Mouse (Mus musculus): ENCODE results near the gene Gm8113. TPM values are rescaled to one million over a fixed set of nuclear protein-coding genes. Genes with fewer than 3 reads are reported as not detected.
A peak's percentile ranks its signal among the peaks of the same experiment; 100 is the strongest.
"Not testable (repeated sequence)": the region's sequence is repeated elsewhere in the genome, so short reads cannot be mapped to it uniquely, and the experiment has no call there.

Gene Gm8113
- 28.5 and 30.3 TPM in 2 replicates for total RNA-seq (2015)
- total RNA-seq (2017) = 24.9 and 28.7 TPM in 2 replicates

DNA sequence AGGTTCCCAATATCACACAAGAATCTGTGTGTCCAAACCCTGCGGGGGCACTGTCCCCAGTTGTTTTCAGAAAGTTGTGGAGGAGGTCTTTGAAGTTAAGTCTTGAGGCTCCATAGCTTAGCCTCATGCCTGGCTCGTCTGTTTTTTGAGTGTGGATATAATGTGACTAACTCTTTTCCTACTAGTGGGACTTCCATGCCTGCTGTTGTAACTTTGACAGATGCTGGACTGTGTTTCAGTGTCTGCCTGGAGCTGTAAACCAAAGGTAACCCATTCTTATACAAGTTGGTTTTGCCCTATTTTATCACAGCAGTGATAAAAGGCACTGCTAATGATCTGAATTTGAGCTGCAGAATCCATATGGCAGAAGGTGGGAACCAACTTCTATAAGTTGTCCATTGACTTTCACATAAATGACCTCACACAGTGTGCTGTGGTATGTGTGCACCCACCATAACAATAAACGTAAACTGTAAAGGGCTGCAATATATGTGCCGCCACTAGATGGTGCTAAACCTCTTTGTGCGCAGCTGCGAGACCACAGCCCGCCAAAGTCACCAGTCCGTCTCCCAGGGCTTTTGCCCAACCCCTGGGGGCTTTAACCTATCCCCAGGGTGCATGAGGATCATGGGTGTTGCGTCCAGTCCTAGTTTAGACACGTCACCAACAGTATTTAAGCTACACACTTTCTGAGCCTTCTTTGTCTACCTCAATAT, at the start of gene Gm8113:
Gene Gm8113 (plus strand): TSS at position 703 of the 716 bp plus-strand sequence.
- ATAC-seq (ENCODE audit: poor library complexity, severe bottlenecking) = peak; percentile 80

DNA sequence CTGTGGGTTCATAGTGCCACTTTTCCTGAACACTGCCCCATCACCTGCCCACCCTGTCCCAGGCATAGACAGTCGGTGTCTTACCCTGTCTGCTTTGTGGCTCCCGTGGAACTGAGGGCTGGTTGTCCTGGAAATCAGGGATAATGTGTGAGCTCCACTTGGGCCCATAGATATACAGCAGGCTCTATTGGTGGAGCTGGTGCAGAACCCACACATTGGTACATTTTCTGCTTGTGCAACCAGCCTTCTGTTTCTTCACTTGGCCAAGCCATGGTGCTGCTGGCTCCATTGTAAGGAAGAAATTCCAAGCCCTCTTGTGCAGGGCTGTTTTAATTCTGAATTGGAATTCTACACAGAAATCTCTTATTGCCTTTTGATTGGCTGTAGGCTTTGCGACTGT, 49.8 kb upstream of the Gm8113 start, which contains the start of gene Ear1:
Gene Ear1 (minus strand): TSS at position 101 of the 400 bp plus-strand sequence.
- ATAC-seq (ENCODE audit: poor library complexity, severe bottlenecking) = not testable (repeated sequence)

- ATAC-seq (ENCODE audit: poor library complexity, severe bottlenecking) = peak; percentile 92
Measured at GRCm38 (mm10) chr14:43877789-43878188, 47.4 kb upstream of the Gm8113 start.

- ATAC-seq (ENCODE audit: poor library complexity, severe bottlenecking) = not testable (repeated sequence)
Measured at GRCm38 (mm10) chr14:43879966-43880545, 45.1 kb upstream of the Gm8113 start.

DNA sequence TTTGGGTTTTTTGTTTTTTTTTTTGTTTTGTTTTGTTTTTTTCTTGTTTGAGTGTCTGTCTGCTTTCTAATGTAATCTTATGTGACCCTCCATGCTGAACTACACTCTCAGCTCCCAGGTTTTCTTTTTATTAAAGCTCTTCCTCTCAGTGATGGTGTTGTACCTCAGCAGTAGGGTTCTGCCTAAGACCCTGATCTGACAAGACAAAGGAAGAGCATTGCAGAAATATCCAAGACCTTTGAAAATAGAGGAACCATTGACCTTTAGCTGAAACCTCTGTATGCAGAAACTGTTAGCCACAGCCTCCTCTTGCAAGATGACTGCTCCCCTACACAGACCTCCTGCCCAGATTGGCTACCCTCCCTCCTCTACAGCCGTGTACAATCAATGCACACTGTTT, 39.0 kb upstream of the Gm8113 start:
- peak; percentile 70 for ATAC-seq (ENCODE audit: poor library complexity, severe bottlenecking)

DNA sequence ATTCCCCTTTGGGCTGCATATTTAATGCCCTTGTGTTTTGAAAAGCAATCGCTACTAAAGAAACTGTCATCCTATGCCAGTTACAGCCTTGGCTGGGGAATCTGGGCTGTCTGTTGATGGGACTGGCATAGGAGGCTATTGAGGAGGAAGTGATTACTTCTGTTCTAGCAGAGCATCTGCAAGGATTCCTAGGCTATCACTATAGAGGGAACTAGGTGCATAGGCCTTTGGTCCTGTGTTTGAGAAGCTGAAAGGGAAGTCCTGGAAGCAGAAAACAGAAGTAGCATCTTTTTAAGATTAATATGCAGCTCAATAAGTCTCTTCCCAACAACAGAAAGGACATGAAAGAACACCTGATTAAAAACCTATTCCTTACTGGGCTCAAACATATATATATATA, 33.9 kb upstream of the Gm8113 start:
- ATAC-seq (ENCODE audit: poor library complexity, severe bottlenecking) = peak; percentile 86

DNA sequence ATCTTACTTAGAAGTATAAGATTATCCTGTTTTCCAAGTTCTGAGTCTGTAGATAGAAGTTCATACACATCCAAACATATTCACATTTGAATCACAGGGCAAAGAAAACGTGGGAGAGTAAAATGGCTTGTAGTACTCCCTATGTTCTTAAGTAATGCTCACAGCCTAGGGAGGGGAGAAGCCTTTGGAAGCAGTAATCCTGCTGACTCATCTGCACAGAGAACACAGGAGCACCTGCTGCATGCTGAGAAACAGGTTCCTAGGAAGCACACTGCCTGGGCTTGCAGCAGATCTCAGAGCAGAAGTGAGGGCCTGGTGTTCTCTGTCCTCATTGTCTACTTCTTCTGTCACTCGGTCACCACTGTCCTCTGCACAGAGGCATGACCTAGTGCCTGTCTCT, 29.8 kb upstream of the Gm8113 start:
- ATAC-seq (ENCODE audit: poor library complexity, severe bottlenecking) = peak; percentile 39; the same call in 1 of the 2 replicates

GRCm38 (mm10) chr14:43898577-43898976, 26.6 kb upstream of the Gm8113 start:
- ATAC-seq (ENCODE audit: poor library complexity, severe bottlenecking) = peak; percentile 54

- peak; percentile 47; the same call in 1 of the 2 replicates for ATAC-seq (ENCODE audit: poor library complexity, severe bottlenecking)
Measured at GRCm38 (mm10) chr14:43918214-43918613, 7.0 kb upstream of the Gm8113 start.

GRCm38 (mm10) chr14:43923459-43923858, 1.7 kb upstream of the Gm8113 start, which contains the start of gene Ear10:
Ear10 (minus strand) TSS chr14:43923559.
- not testable (repeated sequence) for ATAC-seq (ENCODE audit: poor library complexity, severe bottlenecking)

- ATAC-seq (ENCODE audit: poor library complexity, severe bottlenecking) = peak; percentile 52; the same call in 1 of the 2 replicates
Measured at GRCm38 (mm10) chr14:43925404-43925950, 287 bp downstream of the Gm8113 start.

GRCm38 (mm10) chr14:43932991-43933390, 7.8 kb downstream of the Gm8113 start:
- not testable (repeated sequence) for ATAC-seq (ENCODE audit: poor library complexity, severe bottlenecking)

GRCm38 (mm10) chr14:43933399-43933798, 8.2 kb downstream of the Gm8113 start:
- not testable (repeated sequence) for ATAC-seq (ENCODE audit: poor library complexity, severe bottlenecking)

DNA sequence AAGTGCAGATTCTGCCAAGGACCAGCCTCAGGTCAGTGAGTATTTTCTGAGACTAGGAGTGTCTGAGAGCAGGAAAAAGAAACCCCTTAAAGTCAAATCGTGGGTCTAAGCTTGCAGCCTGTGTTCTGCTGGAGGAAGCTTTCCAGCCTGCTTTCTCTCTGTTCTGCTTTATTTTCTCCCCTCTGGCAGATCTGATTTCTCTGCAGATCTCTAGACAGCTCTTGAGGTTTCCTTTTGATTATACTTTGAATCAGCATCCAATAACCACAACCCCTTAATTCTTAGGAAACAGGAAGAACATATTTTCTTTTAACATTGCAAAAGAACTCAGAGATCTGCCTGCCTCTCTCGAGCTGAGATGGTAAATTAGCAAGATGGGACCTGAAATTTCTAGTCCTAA, 28.2 kb downstream of the Gm8113 start:
- ATAC-seq (ENCODE audit: poor library complexity, severe bottlenecking) = peak; percentile 70

- peak; percentile 23; the same call in 1 of the 2 replicates for ATAC-seq (ENCODE audit: poor library complexity, severe bottlenecking)
Measured at GRCm38 (mm10) chr14:43955074-43955473, 29.9 kb downstream of the Gm8113 start.

DNA sequence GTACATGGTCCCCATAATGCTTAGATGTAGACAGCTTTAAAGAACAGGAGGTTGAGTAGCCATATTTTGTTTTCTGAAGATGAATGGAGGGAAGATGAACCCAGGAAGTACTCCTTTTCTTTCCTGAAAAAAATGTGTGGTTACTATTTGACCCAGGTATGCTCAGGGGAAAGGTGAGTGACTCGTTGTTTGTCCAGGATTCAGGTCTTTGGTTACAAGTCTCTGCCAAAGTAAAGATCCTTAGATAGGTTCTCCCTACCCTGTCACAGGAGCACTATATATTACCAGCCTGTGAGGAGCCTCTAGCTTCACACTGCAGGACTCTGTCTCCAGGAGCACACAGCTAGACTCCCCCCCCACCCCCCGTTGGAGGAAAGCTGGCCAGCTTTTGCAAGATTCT, 31.6 kb downstream of the Gm8113 start, which contains the start of gene Ang5:
Gene Ang5 (plus strand): TSS at position 301 of the 400 bp plus-strand sequence.
- not testable (repeated sequence) for ATAC-seq (ENCODE audit: poor library complexity, severe bottlenecking)

Other genes with a start within 250 kb of the Gm8113 start
- gene Gm8165, start 248.2 kb upstream of the Gm8113 start, total RNA-seq (2015) = not detected in 2 replicates
- not detected in 2 replicates for gene Gm8165, start 248.2 kb upstream of the Gm8113 start, total RNA-seq (2017)
- gene Gm7324, start 227.6 kb upstream of the Gm8113 start, total RNA-seq (2015) = 0.16 and 0.67 TPM in 2 replicates
- 3.4 and 5.7 TPM in 2 replicates for gene Gm7324, start 227.6 kb upstream of the Gm8113 start, total RNA-seq (2017)
- gene Gm16506, start 197.9 kb upstream of the Gm8113 start, total RNA-seq (2015) = not detected in 2 replicates
- gene Gm16506, start 197.9 kb upstream of the Gm8113 start, total RNA-seq (2017) = not detected in 2 replicates
- not detected in 2 replicates for gene Gm6526, start 177.5 kb upstream of the Gm8113 start, total RNA-seq (2015)
- gene Gm6526, start 177.5 kb upstream of the Gm8113 start, total RNA-seq (2017) = not detected in 2 replicates
- gene Gm8180, start 140.6 kb upstream of the Gm8113 start, total RNA-seq (2015) = not detected in 2 replicates
- not detected in 2 replicates for gene Gm8180, start 140.6 kb upstream of the Gm8113 start, total RNA-seq (2017)
- 214 and 289 TPM in 2 replicates for gene Ear1, start 49.9 kb upstream of the Gm8113 start, total RNA-seq (2015)
- 277 and 344 TPM in 2 replicates for gene Ear1, start 49.9 kb upstream of the Gm8113 start, total RNA-seq (2017)
- gene Ear10, start 1.8 kb upstream of the Gm8113 start, total RNA-seq (2015) = 1.1 TPM in 1 of 2 replicates, not detected in the other
- not detected in 2 replicates for gene Ear10, start 1.8 kb upstream of the Gm8113 start, total RNA-seq (2017)
- not detected in 2 replicates for gene Ang5, start 31.7 kb downstream of the Gm8113 start, total RNA-seq (2015)
- not detected in 2 replicates for gene Ang5, start 31.7 kb downstream of the Gm8113 start, total RNA-seq (2017)
- gene Ang6, start 76.9 kb downstream of the Gm8113 start, total RNA-seq (2015) = not detected in 2 replicates
- not detected in 2 replicates for gene Ang6, start 76.9 kb downstream of the Gm8113 start, total RNA-seq (2017)
- 323 and 334 TPM in 2 replicates for gene Ear2, start 177.3 kb downstream of the Gm8113 start, total RNA-seq (2015)
- gene Ear2, start 177.3 kb downstream of the Gm8113 start, total RNA-seq (2017) = 586 and 674 TPM in 2 replicates
- not detected in 2 replicates for gene Gm3327, start 198.5 kb downstream of the Gm8113 start, total RNA-seq (2015)
- gene Gm3327, start 198.5 kb downstream of the Gm8113 start, total RNA-seq (2017) = not detected in 2 replicates